8 mouse cellular contexts compared by ENCODE assay signal in the genomic region with DNA sequence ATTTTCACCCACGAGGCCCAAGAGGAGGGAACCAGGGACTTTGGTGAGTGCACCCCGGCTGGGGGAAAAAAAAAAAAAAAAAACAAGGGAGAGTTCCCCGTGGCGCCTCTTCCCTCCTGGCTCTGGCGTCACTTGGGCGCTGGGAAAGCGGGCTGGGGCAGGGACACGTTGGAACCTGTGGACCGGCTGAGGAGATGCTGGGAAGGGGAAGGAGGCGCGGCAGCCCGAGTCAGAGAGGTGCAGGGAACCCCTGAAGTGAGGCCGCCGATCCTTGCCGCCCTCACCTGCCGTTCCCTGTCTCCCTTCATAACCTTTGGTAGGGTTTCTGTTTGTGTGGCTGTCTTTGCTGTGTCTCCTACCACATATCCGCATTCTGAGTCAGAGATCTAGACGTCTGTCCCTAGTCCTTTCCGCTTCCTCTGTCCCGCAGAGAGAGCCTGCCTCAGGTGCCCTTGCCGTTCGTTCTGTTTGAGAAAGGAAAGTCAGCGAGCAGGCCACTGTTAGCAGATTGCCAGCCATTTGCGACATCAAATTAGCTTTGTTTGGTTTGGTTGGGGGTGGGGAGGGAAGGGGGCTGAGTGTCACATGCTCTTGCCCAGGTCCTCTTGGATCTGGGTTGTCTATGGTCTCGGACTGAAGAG. TPM values are rescaled to one million over a fixed set of nuclear protein-coding genes. Genes with fewer than 3 reads are reported as not detected.
DNase-seq lines count a peak whose midpoint lies in the region; ATAC-seq and TF ChIP-seq lines count a peak whose summit lies in the region.

A gene (minus strand): TSS at position 470 of the 641 bp plus-strand sequence.

- H3K9me3 ChIP-seq in liver, embryonic 16.5 days (replicated peaks; ENCODE audit: control insufficient read depth, low read length), result no peaks in the 10 kb centered on the region

- peaks cover 11% of the 10 kb centered on the region; the same call in 1 of the 2 replicates for H3K4me1 ChIP-seq in liver, embryonic 16.5 days (ENCODE audit: control insufficient read depth, low read depth, low read length)
- peaks cover 26% of the 10 kb centered on the region for H3K4me1 ChIP-seq in small intestine, adult 2 months (ENCODE audit: control insufficient read depth, insufficient read depth, insufficient read length, low read length)

- H3K27me3 ChIP-seq in liver, embryonic 16.5 days (ENCODE audit: control insufficient read depth, insufficient read depth, low read depth, low read length), result peaks cover 23% of the 10 kb centered on the region
- H3K27me3 ChIP-seq in small intestine, adult 2 months (ENCODE audit: control insufficient read depth, insufficient read depth, low read length), result no peaks in the 10 kb centered on the region

- DNase-seq in adrenal gland, adult 2 months, result peak; percentile 23
- no peak for DNase-seq in adrenal gland, postnatal 14 days
- DNase-seq in urinary bladder, postnatal 14 days (ENCODE audit: low spot score), result peak; percentile 48
- DNase-seq in urinary bladder, postnatal 4 days (ENCODE audit: low spot score in 2 of 2), result no peak
- no peak for DNase-seq in frontal cortex, postnatal 14 days (ENCODE audit: low spot score in 2 of 2)
- DNase-seq in cerebellum, postnatal 4 days (ENCODE audit: low spot score in 2 of 2), result no peak

- TF ChIP-seq CTCF in small intestine, adult 2 months (IDR thresholded peaks at IDR 0.05; ENCODE audit: extremely low read depth, insufficient read length, insufficient replicate concordance, low read depth, low read length), result no peak

- 6% methylated on average over 23 of the region's 25 CpGs for WGBS in liver, embryonic 16.5 days (ENCODE audit: insufficient replicate concordance)
- 4% methylated on average over 25 of the region's 25 CpGs for WGBS in small intestine, adult 2 months

- H3K4me2 ChIP-seq in liver, embryonic 16.5 days (ENCODE audit: low read depth, low read length), result peak within 1 kb of the TSS; percentile 65

- TF ChIP-seq POLR2A in small intestine, adult 2 months (IDR thresholded peaks at IDR 0.05; ENCODE audit: low read depth, low read length), result no peak

- peak within 1 kb of the TSS; percentile 54 for H3K9ac ChIP-seq in liver, embryonic 16.5 days (ENCODE audit: low read depth, low read length)

- peak within 1 kb of the TSS; percentile 61 for H3K4me3 ChIP-seq in liver, embryonic 16.5 days (ENCODE audit: low read depth, low read length)
- H3K4me3 ChIP-seq in small intestine, adult 2 months (ENCODE audit: low read depth, low read length), result peak within 1 kb of the TSS; percentile 77

- ATAC-seq in liver, embryonic 16.5 days (ENCODE audit: low read depth), result 0 out of 2 replicates have a peak, but pooled peaks have one; percentile 14

- H3K36me3 ChIP-seq in liver, embryonic 16.5 days (ENCODE audit: control insufficient read depth, insufficient read depth), result no peaks in the 10 kb centered on the region
- H3K36me3 ChIP-seq in small intestine, adult 2 months (ENCODE audit: control insufficient read depth, insufficient read depth, low read length), result 0 out of 2 replicates have a peak, but pooled peaks cover under 1% of the 10 kb centered on the region

- peak within 1 kb of the TSS; percentile 70 for H3K27ac ChIP-seq in liver, embryonic 16.5 days (ENCODE audit: low read length)
- H3K27ac ChIP-seq in small intestine, adult 2 months (ENCODE audit: insufficient read depth, low read depth, low read length), result peak within 1 kb of the TSS; percentile 95

RNA-seq across cellular contexts. Expression of the gene that starts here (rescaled TPM):
- total RNA-seq in adrenal gland, adult 2 months (2021), result not detected
- polyA plus RNA-seq in adrenal gland, adult 2 months (2012; rRNA removed), result 0.24 TPM in 1 of 2 replicates, not detected in the other
- total RNA-seq in adrenal gland, postnatal 14 days (2021), result 0.82 TPM in 1 of 2 replicates, not detected in the other
- 1.7 and 2.3 TPM in 2 replicates for polyA plus RNA-seq in liver, embryonic 16.5 days (2015; fragmentation: Nextera tagmentation; extraction: Ambion mirVana)
- polyA plus RNA-seq in small intestine, adult 2 months (2012; rRNA removed), result 0.08 TPM in 1 of 2 replicates, not detected in the other

Comparison
In these comparisons a context has a peak if more than half of its experiments do, and no peak if none do; other contexts are left out.
1. Peak in DNase-seq in adrenal gland, adult 2 months; RNA of the gene not detected or under 1 TPM.